Mouse (Mus musculus): ENCODE results near the gene Svip. TPM values are rescaled to one million over a fixed set of nuclear protein-coding genes. Genes with fewer than 3 reads are reported as not detected.
A peak's percentile ranks its signal among the peaks of the same experiment; 100 is the strongest.

Gene Svip
- total RNA-seq, 2 experiments from 2014 or later: 22.2 to 22.3 TPM

GRCm38 (mm10) chr7:51982303-51982702 lies 23.5 kb downstream of the Svip start:
- no peak for DNase-seq
- Histone ChIP-seq H3K4me3 (no peak overlapping the region), H3K27ac (no peak overlapping the region)
- no peak for TF ChIP-seq CTCF (IDR thresholded peaks at IDR 0.05)
- intact Hi-C loops (cut with DNase I): no loop called here

- Histone ChIP-seq H3K4me3 (no peak overlapping the region), H3K27ac (no peak overlapping the region)
- no peak for DNase-seq
- peak; percentile 57 for TF ChIP-seq CTCF (IDR thresholded peaks at IDR 0.05)
- intact Hi-C loops (cut with DNase I): no loop called here
Observed at GRCm38 (mm10) chr7:51979271-51979670, 26.5 kb downstream of the Svip start.

- TF ChIP-seq CTCF (IDR thresholded peaks at IDR 0.05): no peak
- DNase-seq: no peak
- H3K27ac ChIP-seq: no peak overlapping the region
- intact Hi-C loops (cut with DNase I): no loop called here
- H3K4me3 ChIP-seq: no peak overlapping the region
Observed at GRCm38 (mm10) chr7:51975181-51975580, 30.6 kb downstream of the Svip start.

- no peak overlapping the region for H3K4me3 ChIP-seq
- intact Hi-C loops (cut with DNase I): loop anchor here (2.0 kb wide), 1 partner anchor 353 kb away; no protein-coding TSS in a partner anchor
- no peak for TF ChIP-seq CTCF (IDR thresholded peaks at IDR 0.05)
- no peak for DNase-seq
- H3K27ac ChIP-seq: no peak overlapping the region
Observed at GRCm38 (mm10) chr7:51973526-51973925, 32.3 kb downstream of the Svip start.

GRCm38 (mm10) chr7:51973091-51973490 lies 32.7 kb downstream of the Svip start:
- Histone ChIP-seq H3K27ac (no peak overlapping the region), H3K4me3 (no peak overlapping the region)
- intact Hi-C loops (cut with DNase I): loop anchor here (2.0 kb wide), 1 partner anchor 352 kb away; no protein-coding TSS in a partner anchor
- DNase-seq: no peak
- TF ChIP-seq CTCF (IDR thresholded peaks at IDR 0.05): no peak

GRCm38 (mm10) chr7:51972252-51972855 lies 33.5 kb downstream of the Svip start:
- Histone ChIP-seq H3K4me3 (no peak overlapping the region), H3K27ac (peak overlapping the region; percentile 1; the same call in 1 of the 2 replicates)
- peak; percentile 87 for TF ChIP-seq CTCF (IDR thresholded peaks at IDR 0.05)
- peak; percentile 19 for DNase-seq
- intact Hi-C loops (cut with DNase I): loop anchor here (2.0 kb wide), 1 partner anchor 352 kb away; no protein-coding TSS in a partner anchor

- no peak overlapping the region for H3K27ac ChIP-seq
- intact Hi-C loops (cut with DNase I): no loop called here
- no peak for TF ChIP-seq CTCF (IDR thresholded peaks at IDR 0.05)
- DNase-seq: no peak
- no peak overlapping the region for H3K4me3 ChIP-seq
Observed at GRCm38 (mm10) chr7:51969379-51969778, 36.4 kb downstream of the Svip start.

GRCm38 (mm10) chr7:51967581-51967980 lies 38.2 kb downstream of the Svip start:
- no peak for TF ChIP-seq CTCF (IDR thresholded peaks at IDR 0.05)
- Histone ChIP-seq H3K27ac (no peak overlapping the region), H3K4me3 (no peak overlapping the region)
- DNase-seq: no peak
- intact Hi-C loops (cut with DNase I): no loop called here

- no peak for TF ChIP-seq CTCF (IDR thresholded peaks at IDR 0.05)
- Histone ChIP-seq H3K4me3 (no peak overlapping the region), H3K27ac (no peak overlapping the region)
- DNase-seq: no peak
- intact Hi-C loops (cut with DNase I): no loop called here
Observed at GRCm38 (mm10) chr7:51964681-51965080, 41.1 kb downstream of the Svip start.

- no peak for TF ChIP-seq CTCF (IDR thresholded peaks at IDR 0.05)
- H3K27ac ChIP-seq: no peak overlapping the region
- H3K4me3 ChIP-seq: no peak overlapping the region
- intact Hi-C loops (cut with DNase I): no loop called here
- no peak for DNase-seq
Observed at GRCm38 (mm10) chr7:51962219-51962952, 43.4 kb downstream of the Svip start.

GRCm38 (mm10) chr7:51960698-51961374 lies 45.0 kb downstream of the Svip start:
- intact Hi-C loops (cut with DNase I): no loop called here
- DNase-seq: no peak

GRCm38 (mm10) chr7:51957766-51958165 lies 48.1 kb downstream of the Svip start:
- TF ChIP-seq CTCF (IDR thresholded peaks at IDR 0.05): no peak
- H3K27ac ChIP-seq: no peak overlapping the region
- intact Hi-C loops (cut with DNase I): no loop called here
- no peak for DNase-seq
- H3K4me3 ChIP-seq: no peak overlapping the region

More at GRCm38 (mm10) chr7:51960698-51961374, 45.0 kb downstream of the Svip start:
- H3K4me3 ChIP-seq: no peak overlapping the region
- no peak overlapping the region for H3K27ac ChIP-seq
- no peak for TF ChIP-seq CTCF (IDR thresholded peaks at IDR 0.05)

Measured in gastrocnemius, adult 2 months (tissue).